Mouse (Mus musculus): ENCODE results near the gene Zfp160. TPM values are rescaled to one million over a fixed set of nuclear protein-coding genes. Genes with fewer than 3 reads are reported as not detected.
"Not testable (repeated sequence)": the region's sequence is repeated elsewhere in the genome, so short reads cannot be mapped to it uniquely, and the experiment has no call there.

The Zfp160 gene
- polyA plus RNA-seq, 1 experiment from 2014 or later, result 12.8 TPM

GRCm38 (mm10) chr17:21053267-21053666 is 44.6 kb downstream of the Zfp160 start:
- no peak overlapping the region for H3K9ac ChIP-seq
- H3K4me2 ChIP-seq, result no peak overlapping the region
- no peaks in the 10 kb centered on the region for H3K27me3 ChIP-seq
- 78% methylated on average over 2 of the region's 2 CpGs for WGBS
- H3K9me3 ChIP-seq, result no peaks in the 10 kb centered on the region
- H3K36me3 ChIP-seq, result no peaks in the 10 kb centered on the region
- ATAC-seq (ENCODE audit: borderline replicate concordance, extremely low read depth, low FRiP score, low TSS enrichment), result no peak
- no peaks in the 10 kb centered on the region for H3K4me1 ChIP-seq
- no peak overlapping the region for H3K27ac ChIP-seq
- no peak overlapping the region for H3K4me3 ChIP-seq

- not testable (repeated sequence) for H3K4me1 ChIP-seq; H3K4me3 ChIP-seq; H3K27ac ChIP-seq; H3K36me3 ChIP-seq; H3K9ac ChIP-seq; H3K27me3 ChIP-seq; H3K9me3 ChIP-seq; ATAC-seq (ENCODE audit: borderline replicate concordance, extremely low read depth, low FRiP score, low TSS enrichment); H3K4me2 ChIP-seq
- WGBS, result 77% methylated on average over 1 of the region's 1 CpGs
These were observed 46.4 kb downstream of the Zfp160 start for GRCm38 (mm10) chr17:21055111-21055510.

- no peak overlapping the region for H3K27ac ChIP-seq
- no peak overlapping the region for H3K9ac ChIP-seq
- no peak overlapping the region for H3K4me2 ChIP-seq
- H3K9me3 ChIP-seq, result no peaks in the 10 kb centered on the region
- no peak overlapping the region for H3K4me3 ChIP-seq
- no peak for ATAC-seq (ENCODE audit: borderline replicate concordance, extremely low read depth, low FRiP score, low TSS enrichment)
- WGBS, result 32% methylated on average over 1 of the region's 1 CpGs
- no peaks in the 10 kb centered on the region for H3K27me3 ChIP-seq
- no peaks in the 10 kb centered on the region for H3K36me3 ChIP-seq
- H3K4me1 ChIP-seq, result no peaks in the 10 kb centered on the region
These were observed 56.8 kb downstream of the Zfp160 start for GRCm38 (mm10) chr17:21065501-21065900.

DNA sequence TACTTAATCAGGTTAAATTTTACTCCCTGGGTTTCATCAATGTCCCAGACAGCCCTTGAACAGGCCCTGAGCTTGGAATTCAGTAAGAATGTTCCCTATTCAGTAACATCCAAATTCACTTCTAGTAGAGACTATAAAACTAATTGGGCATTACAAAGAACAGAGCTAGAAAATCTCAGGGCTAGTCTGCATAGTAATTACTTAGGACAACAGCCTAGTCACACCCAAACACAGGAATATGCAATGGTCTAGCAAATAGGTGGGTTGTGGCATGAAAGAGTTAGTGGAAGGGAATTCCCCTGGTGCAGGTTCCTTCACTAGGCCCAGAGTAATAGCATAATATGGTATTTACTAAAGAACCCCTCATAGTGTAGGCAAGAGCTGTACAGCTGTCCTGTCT is 58.3 kb downstream of the Zfp160 start:
- Histone ChIP-seq H3K27ac (no peak overlapping the region), H3K4me3 (no peak overlapping the region), H3K36me3 (no peaks in the 10 kb centered on the region), H3K9ac (no peak overlapping the region), H3K27me3 (no peaks in the 10 kb centered on the region), H3K4me1 (no peaks in the 10 kb centered on the region), H3K9me3 (no peaks in the 10 kb centered on the region), H3K4me2 (no peak overlapping the region)
- no peak for ATAC-seq (ENCODE audit: borderline replicate concordance, extremely low read depth, low FRiP score, low TSS enrichment)

GRCm38 (mm10) chr17:21069443-21069842 is 60.7 kb downstream of the Zfp160 start:
- H3K36me3 ChIP-seq; H3K9ac ChIP-seq; H3K4me2 ChIP-seq; H3K9me3 ChIP-seq; H3K4me3 ChIP-seq; H3K4me1 ChIP-seq; H3K27me3 ChIP-seq; ATAC-seq (ENCODE audit: borderline replicate concordance, extremely low read depth, low FRiP score, low TSS enrichment); H3K27ac ChIP-seq: not testable (repeated sequence)
- WGBS, result no CpG with 5 or more reads among the region's 3 CpGs

DNA sequence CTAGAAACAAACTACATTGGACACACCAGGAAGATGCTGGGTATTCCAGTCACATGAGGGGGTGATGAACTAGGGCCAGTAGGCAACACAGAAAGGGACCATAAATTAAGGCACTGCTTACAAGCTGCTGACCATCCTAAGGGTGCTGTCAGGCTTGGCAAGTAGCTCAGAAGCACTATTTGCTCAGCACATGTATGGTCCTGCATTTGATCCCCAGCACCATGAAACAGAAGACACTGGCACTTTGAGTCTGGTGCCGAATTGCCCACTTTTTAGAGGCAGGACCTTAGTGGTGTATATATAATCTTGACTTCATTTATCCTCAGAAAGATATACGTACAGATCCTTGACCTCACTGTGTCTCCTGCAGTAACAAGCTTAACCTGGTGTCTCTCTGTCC is 62.3 kb downstream of the Zfp160 start:
- WGBS, result 72% methylated on average over 2 of the region's 2 CpGs
- not testable (repeated sequence) for ATAC-seq (ENCODE audit: borderline replicate concordance, extremely low read depth, low FRiP score, low TSS enrichment); H3K27ac ChIP-seq; H3K27me3 ChIP-seq; H3K9ac ChIP-seq; H3K4me3 ChIP-seq; H3K4me2 ChIP-seq; H3K36me3 ChIP-seq; H3K9me3 ChIP-seq; H3K4me1 ChIP-seq

Other genes with a start within 250 kb of the Zfp160 start
- not detected in 2 replicates for gene Vmn1r228, start 222.7 kb upstream of the Zfp160 start, polyA plus RNA-seq (2015; fragmentation: Nextera tagmentation; extraction: Ambion mirVana)
- gene Vmn1r229, start 197.3 kb upstream of the Zfp160 start, polyA plus RNA-seq (2015; fragmentation: Nextera tagmentation; extraction: Ambion mirVana), result not detected in 2 replicates
- gene Vmn1r230, start 168.5 kb upstream of the Zfp160 start, polyA plus RNA-seq (2015; fragmentation: Nextera tagmentation; extraction: Ambion mirVana), result not detected in 2 replicates
- gene Vmn1r231, start 103.8 kb upstream of the Zfp160 start, polyA plus RNA-seq (2015; fragmentation: Nextera tagmentation; extraction: Ambion mirVana), result not detected in 2 replicates
- not detected in 2 replicates for gene Vmn1r232, start 89.2 kb upstream of the Zfp160 start, polyA plus RNA-seq (2015; fragmentation: Nextera tagmentation; extraction: Ambion mirVana)
- 378 and 380 TPM in 2 replicates for gene Ppp2r1a, start 63.6 kb upstream of the Zfp160 start, polyA plus RNA-seq (2015; fragmentation: Nextera tagmentation; extraction: Ambion mirVana)
- gene Vmn1r233, start 12.4 kb upstream of the Zfp160 start, polyA plus RNA-seq (2015; fragmentation: Nextera tagmentation; extraction: Ambion mirVana), result not detected in 2 replicates
- not detected in 2 replicates for gene Vmn1r234, start 217.2 kb downstream of the Zfp160 start, polyA plus RNA-seq (2015; fragmentation: Nextera tagmentation; extraction: Ambion mirVana)
- gene Vmn1r235, start 247.5 kb downstream of the Zfp160 start, polyA plus RNA-seq (2015; fragmentation: Nextera tagmentation; extraction: Ambion mirVana), result not detected in 2 replicates

All from lung, embryonic 15.5 days (tissue).